Mouse (Mus musculus) left cerebral cortex, postnatal 14 days (tissue): ENCODE measurements at regions not wholly inside any gene's neighbourhood (a gene's known extent, or its start where the extent isn't known, plus 50 kb on each side); places are given as distances from the start of the nearest gene placed in this dataset.

Source experiments
- DNase-seq, 2 experiments: peaks; one replicate each; pipeline ENCODE4 v3.0.0; 2021 to 2022; ENCODE audit warnings: low spot score in 2 of 2, mixed read lengths in 1 of 2
- intact Hi-C: fragments of 180-260 bp; cut with DNase I; formaldehyde crosslinking; loops from one replicate; pipeline ENCODE4 v1.15.1; 2025

DNA sequence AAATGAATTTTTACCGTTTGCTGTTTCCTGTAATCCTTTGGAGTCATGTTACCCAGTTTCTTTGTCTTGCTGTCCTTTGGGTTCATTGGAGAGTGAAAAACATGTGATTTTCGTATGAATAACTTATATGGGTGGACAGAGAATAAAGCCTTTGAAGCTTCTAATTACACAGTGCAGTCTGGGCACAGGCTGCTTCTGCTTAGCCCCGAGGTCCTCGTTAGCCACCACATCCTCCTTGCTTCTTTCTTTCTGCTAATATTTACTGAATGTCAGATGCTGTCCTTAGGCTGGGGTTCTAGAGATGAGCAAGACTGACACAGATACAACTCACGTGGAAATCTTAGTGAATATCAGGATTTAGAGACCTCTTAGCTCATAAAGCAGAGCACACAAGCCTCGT lies 427.2 kb downstream of the Rnf144b start:
- intact Hi-C loops: no loop called here
- DNase-seq: no peak

DNA sequence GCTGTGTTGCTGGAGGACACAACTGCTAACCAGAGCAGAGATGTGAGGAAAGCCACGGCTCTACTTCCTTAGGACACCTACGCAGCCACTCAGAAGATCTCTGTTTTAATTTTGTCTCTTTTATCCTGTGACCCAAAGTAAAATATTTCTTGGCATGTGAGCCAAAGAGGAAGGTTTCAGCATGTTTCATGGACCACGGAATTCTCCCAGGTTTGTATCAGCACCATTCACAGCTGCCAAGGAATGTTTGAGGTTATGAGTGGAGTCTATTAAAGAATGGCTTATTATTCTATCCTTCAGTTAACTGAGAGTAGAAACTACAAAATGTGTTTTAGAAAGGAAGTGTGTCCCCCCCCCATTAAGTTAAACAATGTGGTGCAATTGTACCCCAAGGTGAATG lies 429.8 kb downstream of the Rnf144b start:
- no peak for DNase-seq
- intact Hi-C loops: no loop called here

DNA sequence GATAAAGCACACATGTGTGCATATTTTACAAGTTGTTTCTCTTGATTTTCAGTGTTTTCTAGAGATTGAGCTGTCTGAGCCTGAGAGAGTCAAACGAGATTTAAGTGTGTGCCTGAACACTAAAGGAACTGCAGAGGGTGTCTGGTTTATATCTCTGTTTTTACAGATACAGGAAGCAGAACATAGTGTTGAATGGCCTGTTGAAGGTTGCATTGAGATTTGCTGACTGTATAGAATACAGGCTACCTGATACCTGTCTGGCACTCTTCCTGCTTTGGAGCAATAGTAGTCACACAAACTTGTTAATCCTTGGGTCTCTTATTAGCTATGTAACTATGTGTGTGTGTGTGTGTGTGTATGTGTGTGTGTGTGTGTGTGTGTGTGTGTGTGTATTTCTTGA lies 431.7 kb downstream of the Rnf144b start:
- intact Hi-C loops: no loop called here
- no peak for DNase-seq

DNA sequence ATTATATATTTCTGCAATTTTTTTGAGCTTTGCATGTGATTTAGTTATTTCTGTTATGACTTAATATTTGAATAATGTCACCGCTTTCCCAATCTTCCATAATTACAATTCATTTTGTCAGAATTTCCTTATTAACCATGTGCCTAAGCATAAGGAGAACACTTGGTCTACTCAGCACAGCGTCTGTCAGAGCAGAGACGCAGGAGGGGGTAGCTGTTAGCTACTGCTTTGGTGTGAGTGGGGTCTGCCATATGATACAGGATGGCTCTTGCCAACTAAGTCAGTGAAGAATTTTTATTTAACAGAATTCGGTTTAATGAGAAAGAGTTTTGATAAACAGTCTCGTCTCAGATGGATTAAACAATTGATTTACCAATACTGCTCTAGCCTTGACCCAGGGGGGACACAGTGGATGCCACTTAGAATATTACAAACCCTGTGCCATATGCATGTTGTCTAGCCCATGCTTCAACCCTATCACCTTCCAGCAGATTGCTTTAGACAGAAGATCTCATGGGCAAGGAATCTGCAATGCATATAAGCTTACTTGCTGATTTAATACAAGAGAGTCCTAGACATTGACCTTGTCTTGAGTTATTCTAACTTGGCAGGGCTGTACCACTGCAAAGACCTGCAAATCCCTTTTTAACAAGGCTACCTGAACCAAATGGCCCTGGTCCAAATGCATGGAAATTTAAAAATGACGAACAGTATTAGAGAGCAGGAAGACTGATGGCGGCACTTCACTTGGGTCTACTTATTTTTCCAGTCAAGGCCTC lies 434.9 kb downstream of the Rnf144b start:
- DNase-seq: no peak

DNA sequence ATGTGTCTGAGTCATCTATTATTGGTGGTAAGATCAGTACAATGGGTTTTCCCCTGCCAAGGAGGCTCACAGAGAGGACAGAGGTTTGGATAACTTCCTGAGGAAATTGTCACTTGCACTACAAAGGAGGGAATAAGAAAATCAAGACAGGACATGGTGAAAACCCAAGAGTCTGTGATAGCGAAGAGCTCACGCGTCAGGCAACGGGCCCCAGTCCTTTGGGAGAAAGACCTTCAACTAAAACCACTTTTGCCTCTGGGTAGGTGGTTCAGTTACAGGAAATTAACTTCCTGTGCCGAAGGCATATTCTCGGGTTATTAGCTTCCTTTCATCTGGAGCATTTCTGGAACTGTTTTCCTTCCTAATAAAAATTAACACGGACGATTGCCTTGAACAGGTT lies 440.4 kb downstream of the Rnf144b start:
- no peak for DNase-seq
- intact Hi-C loops: no loop called here

More for the DNA sequence above, 434.9 kb downstream of the Rnf144b start:
- intact Hi-C loops: no loop called here

DNA sequence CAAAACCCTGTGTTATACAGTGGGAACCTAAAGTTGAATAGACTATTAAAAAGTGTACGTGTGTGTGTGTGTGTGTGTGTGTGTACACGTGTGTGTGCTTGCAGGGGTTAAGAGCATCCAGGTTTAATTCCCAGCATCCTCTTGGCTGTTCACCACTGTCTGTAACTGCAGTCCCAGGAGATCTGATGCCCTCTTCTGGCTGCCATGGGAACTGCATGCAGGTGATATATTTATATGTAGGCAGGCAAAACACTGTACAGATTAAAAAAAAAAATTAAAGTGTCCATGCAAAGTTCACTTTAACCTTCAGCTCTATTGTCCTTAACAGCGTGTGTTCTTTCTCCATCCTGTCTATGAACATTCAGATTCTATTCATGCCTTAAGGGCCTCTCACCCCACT lies 454.1 kb downstream of the Rnf144b start:
- peak in 1 of 2 experiments; percentile 4 for DNase-seq
- intact Hi-C loops: no loop called here

DNA sequence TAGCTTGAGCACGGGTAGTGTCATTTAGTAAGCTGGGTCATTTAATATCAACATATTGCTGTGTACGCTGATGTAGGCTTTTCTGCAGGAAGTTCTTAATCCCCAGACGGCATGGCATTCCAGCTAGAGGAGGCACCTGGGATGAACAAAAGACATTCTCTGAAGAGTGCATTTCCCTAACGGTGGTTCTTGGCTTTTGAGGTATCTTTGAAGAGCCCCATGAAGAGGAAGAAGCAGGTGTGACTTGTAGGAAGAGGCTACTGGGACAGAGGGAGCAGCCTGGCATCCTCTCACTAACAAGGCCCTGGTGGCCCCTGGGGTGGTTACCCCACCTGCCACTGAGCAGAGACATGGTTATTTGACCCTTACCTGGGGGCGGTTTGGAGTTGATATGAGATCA lies 457.7 kb downstream of the Rnf144b start:
- intact Hi-C loops: no loop called here
- DNase-seq: no peak

DNA sequence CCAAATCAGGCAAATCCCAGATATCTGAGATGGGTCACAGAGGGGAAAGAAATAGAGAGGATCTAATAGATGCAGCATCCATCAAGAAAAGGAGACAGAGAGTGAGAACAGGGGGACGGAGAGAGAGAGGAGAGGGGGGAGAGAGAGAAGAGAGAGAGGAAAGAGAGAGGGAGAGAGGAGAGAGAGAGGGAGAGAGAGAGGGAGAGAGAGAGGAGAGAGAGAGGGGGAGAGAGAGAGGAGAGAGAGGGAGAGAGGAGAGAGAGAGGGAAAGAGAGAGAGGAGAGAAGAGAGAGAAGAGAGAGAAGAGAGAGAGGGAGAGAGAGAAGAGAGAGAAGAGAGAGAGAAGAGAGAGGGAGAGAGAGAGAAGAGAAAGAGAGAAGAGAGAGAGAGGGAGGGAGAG lies 462.7 kb downstream of the Rnf144b start:
- intact Hi-C loops: no loop called here
- DNase-seq: no peak

DNA sequence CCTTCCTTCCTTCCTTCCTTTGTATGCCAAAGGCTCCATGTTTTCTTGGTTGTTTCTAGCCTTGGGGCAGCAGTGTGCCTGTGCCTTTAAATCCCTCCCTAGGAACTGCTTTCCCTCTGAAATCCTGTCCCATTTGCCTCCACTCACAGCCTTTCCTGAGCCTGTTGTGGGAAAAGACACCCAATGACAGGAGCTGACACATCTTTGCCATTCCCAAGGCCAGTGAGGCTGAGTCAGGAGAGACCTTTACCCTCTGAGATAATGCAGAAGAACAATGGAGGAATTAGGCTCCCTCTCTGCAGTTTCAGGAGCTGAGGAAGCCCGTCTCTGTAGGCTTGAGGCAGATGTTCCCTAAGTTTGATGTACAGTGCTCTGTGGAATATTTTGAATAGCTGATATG lies 480.2 kb downstream of the Rnf144b start:
- intact Hi-C loops: no loop called here
- no peak for DNase-seq

DNA sequence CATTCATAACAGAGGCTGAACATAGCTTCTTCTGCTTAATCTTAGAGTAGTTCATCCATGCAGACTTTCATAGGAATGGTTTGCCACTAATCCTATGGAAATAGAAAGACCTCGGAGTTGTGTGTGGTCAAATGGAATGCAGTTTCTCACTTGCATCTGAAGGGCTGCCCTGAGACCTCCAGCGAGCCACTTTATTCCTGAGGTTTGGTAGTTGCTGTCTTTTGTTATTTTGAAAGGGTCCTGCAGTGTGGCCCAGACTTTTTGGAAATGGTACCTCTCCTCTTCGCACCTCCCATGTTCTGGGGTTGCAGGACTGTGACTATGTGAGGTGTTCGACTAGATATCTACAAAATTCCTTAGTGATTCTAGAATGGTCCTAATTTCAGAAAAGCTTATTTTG lies 489.0 kb downstream of the Rnf144b start:
- intact Hi-C loops: no loop called here
- no peak for DNase-seq

DNA sequence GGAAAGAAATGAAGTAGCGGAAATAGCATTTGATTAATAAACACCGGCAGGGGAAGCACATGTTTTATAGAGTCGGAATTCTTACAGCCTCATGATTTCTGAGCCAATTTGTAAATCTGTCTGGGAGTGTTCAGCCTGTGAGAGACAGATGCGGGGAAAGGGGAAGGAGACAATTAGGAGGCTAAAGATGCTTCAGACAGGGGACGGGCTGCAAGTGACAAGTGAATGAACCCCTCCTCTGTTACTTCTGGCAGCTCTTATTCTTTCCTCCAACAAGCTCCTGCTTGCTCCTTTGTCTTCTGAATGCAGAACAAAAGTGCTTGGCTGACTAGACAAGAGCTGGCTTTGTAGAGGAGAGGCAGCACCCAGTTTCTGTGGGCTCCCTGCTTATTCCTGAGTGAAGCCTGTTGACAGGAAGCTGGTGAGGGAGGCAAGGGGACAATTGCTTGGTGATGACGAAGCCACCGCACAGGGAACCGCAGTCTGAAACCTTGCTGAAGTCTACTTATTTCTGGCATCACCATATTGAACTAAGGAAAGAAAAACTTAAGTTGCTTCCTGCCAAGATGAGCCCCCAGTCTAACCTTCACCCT lies 514.2 kb downstream of the Rnf144b start:
- intact Hi-C loops: no loop called here
- DNase-seq: no peak

DNA sequence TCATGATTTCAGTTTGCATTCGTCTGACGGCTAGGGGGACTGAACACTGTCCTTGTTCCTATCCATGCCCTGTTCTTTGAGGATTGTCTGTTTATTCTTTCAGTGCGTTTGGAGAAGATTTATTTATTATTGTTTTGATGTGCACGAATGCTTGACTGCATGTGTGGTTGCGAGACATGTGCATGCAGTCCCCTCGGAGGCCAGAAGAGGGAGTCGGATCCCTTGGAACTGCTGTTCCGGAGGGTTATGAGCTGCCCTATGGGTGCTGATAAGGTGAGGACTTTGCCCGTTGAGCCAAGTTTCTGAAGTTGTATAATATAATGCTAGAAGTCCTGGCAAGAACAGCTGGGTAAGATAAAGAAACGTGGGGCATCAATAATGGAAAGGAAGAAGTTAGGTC lies 519.9 kb downstream of the Rnf144b start:
- DNase-seq: no peak
- intact Hi-C loops: no loop called here

DNA sequence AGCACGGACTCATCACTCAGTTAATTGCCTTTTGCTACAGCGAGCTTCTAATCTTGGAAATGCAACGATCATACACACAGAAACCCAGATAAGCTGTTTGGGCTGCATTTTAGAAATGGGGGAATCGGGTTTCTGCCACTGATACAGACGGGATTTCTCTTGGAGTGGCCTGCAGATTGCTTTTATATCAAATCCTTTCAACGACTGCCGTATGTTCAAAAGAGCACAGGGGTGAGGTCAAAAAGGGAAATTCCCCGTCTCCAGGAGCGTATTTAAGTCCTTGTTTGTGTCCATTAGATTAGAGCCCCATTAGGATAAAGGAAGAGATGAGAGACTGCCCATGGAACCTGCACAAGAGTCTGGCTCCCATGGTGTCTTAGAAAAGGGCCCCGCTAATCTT lies 522.6 kb downstream of the Rnf144b start:
- no peak for DNase-seq
- intact Hi-C loops: no loop called here

DNA sequence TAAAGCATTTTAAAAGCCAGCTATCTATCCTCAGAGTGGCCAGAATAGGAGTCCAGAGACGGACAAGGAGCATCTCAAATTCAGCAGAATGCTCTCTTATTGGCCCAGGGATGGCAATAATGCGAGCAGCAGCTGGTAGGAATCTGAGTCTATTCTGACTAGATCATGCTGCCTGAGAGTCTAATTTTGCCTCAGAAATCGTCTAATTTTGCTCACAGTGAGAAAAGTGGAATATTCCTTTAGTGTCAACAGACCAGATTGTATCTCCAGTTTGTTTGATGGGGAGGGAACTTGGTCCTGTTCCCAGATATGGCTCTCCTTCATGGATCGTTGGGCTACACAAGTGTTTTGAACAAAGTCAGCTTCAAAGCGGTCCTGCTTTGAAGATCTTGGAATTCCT lies 525.2 kb downstream of the Rnf144b start:
- intact Hi-C loops: no loop called here
- peak; percentile 50 to 64 for DNase-seq

DNA sequence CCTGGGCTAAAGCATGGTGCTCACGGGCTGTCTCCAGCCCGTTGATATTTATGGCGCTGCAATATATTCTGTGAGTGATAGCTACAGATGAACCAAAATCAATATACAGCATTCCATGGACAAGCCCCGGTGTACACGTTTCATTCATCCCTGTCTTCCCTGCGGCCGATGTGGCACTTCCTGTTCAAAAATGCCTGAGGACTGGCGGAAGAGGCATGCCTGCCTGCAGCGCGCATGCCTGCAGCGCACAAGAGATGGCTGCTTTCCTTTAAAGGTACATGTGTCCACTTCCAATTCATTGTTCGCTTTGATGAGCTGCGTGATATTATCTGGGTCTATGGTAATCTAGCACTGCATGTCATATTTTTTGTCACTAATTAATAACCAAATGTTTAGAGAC lies 527.6 kb downstream of the Rnf144b start:
- intact Hi-C loops: no loop called here
- no peak for DNase-seq

DNA sequence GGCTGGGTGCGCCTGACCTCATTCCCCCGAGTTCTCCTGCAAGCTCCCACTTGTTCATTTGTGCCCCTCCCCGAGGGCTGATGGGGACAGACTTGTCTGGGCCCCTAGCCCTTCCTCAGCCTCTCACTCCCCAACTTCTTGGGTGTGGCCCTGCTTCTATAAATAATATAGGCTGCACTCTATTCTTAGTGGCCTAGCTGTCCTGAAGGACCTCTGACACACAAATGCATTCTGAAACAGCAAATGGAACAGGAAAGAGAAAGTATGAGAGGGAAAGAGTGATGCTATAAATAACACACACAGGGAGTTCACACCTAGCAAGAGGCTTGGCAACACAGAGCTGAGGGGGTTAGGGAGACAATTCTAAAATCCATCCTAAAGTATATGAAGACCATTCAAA lies 544.0 kb downstream of the Rnf144b start:
- no peak for DNase-seq
- intact Hi-C loops: loop anchor here (5.0 to 10.0 kb wide), 2 partner anchors 606 to 798 kb away; no protein-coding TSS in a partner anchor

DNA sequence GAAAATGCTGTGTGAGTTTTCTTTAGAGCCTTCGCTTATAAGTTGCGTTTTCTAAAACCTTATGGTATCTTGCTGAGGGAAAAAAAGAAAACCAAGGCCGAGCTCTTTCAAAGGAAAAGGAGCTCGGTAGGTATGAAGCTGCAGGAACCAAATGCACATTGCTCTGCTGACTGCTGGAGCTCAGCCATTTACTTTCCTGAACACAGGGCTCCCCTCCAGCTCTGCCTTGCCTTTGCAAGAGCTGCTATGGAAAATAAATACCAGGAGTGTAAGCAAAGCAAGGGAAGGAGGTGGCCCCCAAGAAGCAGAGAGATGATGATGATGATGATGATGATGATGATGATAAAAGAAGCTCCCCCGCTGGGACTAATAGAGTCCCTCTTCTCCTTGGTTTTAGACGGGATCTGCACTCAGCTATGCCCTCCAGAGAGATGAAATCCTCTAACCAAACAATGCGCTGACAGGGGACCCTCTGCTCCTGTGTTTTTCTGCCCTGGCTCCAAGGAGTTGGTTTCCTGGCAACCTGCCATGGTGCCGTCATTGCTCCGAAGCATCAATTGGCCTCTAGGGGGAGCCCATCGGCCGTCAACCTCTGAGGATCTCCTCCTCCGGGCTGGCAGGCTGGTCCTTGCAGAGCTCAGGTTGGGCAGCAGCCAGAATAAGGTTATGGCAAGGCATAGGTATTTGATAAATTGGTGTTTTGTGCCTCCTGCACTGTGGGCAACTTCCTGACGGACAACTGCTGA lies 544.7 kb downstream of the Rnf144b start:
- intact Hi-C loops: loop anchor here (5.0 to 10.0 kb wide), 2 partner anchors 605 to 798 kb away; no protein-coding TSS in a partner anchor

DNA sequence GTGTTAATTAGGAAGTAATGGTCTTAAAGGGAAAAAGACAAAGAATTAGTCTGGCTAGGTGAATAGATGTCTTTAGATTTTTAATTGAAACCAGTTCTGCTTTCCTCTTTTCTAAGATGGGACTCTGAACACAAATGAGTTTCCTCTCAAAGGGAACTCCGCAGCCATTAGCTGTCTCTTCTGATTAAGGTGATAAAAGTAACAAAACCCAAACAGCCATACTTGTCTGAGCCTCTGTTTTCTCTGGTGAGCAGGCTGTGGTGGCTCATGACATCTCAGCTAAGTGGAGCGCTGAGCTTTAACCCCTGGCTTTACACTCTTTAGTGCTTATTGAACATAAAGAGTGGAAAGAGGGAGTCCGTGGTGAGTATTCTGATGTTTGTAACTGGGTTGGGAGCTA lies 565.7 kb downstream of the Rnf144b start:
- DNase-seq: no peak

More for the DNA sequence above, 544.7 kb downstream of the Rnf144b start:
- peak; percentile 90 to 92 for DNase-seq

DNA sequence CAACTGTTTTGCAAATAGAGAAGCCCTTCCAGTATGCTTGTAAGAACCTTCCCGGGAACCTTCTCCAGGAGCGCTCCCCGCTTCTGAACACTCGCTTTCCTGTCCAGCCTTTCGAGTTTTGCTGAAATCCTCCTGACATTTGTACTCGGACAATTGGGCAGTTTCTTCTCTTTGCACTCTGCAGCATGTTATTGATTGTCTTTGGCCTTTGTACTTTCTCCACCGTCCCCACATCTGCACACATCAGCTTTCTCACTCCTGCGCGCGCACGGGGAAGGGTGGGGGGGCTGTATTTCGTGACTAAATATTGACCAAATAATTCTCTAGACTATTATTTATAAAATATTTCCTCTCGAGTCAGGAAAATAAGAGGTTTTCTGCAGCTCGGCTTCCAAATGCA lies 567.2 kb upstream of the Id4 start:
- DNase-seq: no peak
- intact Hi-C loops: no loop called here

More for the DNA sequence above, 565.7 kb downstream of the Rnf144b start:
- intact Hi-C loops: no loop called here

DNA sequence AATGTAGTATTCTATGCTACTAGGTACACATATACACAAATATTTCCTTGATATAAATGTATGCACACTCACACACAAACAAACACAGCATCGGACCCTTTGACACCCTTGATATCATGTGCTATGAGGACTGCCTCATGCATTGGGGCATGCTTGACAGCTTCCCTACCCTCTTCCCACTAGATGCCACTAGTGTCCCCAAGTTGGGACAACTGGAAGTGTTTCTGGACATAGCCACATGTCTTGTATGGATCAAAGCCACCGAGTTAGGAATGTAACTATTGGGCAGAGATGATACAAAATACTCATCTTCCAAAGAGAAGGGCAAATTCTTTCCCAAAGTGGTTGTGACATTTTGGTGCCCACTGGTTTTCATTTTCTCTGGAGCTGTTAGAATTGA lies 565.2 kb upstream of the Id4 start:
- intact Hi-C loops: no loop called here
- no peak for DNase-seq

DNA sequence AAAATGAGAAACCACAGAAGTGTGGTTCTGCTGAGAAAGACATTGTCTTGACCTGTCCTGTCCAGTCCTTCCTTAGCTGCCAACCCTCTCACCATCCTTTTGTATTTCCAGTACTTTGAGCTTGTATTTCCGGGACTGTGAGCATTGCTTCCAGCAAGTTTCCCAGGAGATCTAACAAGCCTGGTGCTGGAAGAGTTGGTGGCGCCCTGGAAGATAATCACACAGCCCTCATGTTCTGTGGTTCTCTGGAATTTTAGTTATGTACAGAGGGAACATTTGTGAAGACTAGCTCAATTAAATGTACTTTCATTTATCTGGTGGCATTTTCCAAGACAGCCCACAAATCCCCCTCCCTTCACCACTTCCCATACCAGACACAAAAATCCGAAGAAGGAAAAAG lies 560.5 kb upstream of the Id4 start:
- intact Hi-C loops: no loop called here

More for the DNA sequence above, 560.5 kb upstream of the Id4 start:
- peak in 1 of 2 experiments; percentile 2 for DNase-seq
